Mouse (Mus musculus) MN1 (cell line): Measurements from ENCODE around the gene Lrmda.
A peak's percentile ranks its signal among the peaks of the same experiment; 100 is the strongest.

Experiments used
- DNase-seq: peaks from one replicate; pipeline ENCODE4 v3.0.0-alpha.2; 2016; ENCODE audit warnings: low spot score

The Lrmda gene

DNA sequence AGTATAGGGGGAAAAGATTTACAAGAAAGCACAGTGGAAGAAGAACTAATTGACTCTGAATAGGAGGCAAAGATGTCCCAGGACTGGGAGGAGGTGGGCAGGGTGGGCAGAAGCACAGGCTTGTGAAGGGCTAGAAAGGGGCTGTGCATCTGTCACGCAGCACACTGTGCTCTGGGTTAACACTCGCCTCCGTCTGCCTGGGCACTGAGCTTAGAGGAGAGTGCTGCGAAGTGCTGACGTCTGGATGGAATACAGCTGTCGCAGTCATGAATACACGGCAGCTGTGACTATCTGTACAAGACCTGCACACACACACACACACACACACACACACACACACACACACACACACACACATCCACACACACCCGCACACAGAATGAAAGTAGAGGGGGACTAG is 73.6 kb downstream of the Lrmda start:
- DNase-seq, result no peak

DNA sequence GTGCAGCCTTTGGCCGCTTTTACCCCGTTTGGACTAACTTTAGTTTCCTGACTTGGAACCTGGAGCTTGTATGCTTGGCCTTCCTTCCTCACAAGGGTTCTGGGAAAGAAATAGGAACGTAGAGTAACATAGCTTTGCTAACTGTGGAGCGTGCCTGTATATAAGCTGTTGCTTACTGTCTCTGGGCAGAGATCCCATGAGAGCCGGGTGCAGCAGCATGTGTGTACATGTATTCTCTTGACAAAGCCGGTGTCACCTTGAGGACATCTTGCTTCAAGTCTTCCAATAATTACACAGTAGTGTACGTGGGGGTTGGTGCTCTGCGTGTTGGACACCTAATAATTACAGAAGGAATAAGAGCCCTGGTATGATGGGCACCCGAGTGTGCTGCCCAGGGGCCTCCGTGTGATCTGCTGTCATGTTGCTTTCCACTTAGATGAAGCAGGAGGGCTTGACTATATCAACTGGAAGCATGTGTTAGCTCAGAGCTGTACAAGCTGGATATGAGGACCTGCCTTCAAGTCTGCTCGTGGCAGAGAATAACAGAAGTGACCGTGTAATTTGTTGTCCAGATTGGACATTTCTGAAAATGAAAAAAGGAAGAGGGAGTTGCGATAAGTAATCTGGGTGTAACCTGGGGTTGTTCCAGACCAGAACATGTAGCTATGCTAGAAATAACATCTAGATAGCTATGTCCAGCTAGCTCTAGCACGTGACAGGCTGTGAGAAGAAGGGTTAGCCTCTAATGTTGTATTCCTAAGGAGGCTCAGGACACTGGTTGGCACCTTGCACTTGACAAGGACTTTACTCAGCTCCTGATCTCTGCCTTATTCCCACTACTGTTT is 82.7 kb downstream of the Lrmda start:
- DNase-seq, result no peak

DNA sequence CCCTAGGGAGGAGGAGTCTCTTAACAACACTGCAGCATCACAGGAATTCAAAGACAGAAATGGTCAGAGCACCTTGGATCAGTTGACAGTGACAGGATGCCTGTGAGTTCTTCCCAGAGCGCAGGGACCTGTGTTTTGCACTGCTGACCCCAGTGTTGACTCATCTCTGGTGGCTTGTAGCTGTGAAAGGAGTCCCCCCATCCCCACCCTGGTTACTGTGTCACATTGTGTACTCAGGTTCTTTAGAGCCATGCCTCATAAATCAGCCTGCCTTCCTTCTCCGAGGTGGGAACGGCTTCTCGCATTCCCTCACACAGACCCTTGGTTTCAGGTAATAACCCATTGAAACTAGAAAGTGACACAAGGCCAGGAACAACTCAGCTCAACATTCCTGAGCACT is 86.3 kb downstream of the Lrmda start:
- DNase-seq, result no peak

DNA sequence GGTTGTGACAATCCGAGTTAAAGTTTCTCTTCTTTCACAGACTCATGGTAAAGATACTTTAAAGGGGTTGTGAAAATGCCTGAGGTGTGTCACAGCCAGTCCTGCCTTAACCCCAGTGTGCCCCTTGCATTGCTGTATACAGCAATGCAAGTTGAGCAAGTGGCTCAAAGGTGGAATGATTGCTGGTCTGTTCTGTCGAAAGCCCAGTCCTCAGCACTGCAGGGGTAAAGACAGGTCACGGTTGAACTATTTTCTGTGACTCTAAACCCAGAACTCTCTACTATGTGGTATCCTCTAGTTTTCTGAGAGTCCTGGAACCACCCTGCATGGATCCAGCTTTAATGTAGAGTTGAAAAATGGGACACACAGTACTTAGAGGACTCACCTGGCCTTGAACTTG is 87.3 kb downstream of the Lrmda start:
- DNase-seq, result no peak

DNA sequence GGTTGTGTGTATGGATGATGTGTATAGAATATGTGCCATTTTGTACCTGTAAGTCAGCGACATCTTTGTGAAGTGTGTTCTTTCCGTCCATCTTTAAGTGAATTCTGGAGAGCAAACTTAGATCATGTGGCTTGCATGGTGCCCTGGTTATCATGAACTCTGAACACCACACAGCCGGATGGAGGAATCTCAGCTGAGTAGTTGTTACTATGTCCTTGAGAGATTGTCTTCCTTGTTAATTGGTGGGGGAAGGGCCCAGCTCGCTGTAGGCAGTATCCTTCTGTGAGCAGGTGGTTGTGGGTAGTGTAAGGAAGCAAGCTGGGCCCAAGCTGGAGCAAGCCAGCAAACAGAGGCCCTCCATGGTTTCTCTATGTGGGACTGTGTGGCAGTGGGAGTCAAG is 89.9 kb downstream of the Lrmda start:
- no peak for DNase-seq

DNA sequence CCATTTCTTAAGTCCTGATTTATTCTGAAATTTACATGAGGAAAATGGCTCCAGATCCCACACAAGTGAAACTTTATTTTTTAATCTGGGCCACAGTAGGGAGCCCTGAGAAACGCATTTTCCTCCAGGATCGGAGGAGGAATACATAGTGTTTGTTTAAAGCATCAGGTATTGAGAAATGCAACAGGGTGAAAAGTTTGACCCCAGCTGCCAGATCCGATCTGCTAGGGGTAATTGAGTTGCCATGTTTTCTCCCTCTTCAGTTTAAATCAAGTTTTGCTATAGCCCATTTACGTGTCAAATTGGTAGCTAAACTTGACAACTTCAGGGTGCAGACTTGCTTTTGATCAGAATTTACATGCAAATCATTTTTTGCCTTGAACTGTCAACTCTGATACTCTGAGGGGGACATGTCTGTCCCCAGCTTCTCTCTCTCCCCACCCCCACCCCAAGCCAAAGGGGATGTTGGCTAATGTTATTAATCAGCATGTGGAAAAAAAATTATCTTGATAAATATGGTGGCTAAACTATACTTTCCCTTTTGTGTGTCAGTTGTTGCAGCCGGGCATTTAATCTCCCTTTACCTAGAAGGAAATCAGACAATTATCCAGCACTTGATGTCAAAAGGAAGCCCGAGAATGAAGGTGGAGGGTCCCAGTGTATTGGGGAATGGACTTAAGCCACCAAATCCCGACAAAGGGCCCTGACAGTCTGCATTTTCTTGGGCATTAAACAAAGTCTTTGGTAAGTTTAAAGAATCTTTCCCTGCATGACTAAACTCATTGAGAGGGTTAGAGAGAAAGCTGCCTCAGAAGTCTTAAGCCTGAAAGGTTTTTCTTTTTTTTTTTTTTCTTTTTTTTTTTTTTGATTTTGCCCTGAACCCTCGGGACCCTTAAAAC is 94.2 kb downstream of the Lrmda start:
- DNase-seq, result no peak

DNA sequence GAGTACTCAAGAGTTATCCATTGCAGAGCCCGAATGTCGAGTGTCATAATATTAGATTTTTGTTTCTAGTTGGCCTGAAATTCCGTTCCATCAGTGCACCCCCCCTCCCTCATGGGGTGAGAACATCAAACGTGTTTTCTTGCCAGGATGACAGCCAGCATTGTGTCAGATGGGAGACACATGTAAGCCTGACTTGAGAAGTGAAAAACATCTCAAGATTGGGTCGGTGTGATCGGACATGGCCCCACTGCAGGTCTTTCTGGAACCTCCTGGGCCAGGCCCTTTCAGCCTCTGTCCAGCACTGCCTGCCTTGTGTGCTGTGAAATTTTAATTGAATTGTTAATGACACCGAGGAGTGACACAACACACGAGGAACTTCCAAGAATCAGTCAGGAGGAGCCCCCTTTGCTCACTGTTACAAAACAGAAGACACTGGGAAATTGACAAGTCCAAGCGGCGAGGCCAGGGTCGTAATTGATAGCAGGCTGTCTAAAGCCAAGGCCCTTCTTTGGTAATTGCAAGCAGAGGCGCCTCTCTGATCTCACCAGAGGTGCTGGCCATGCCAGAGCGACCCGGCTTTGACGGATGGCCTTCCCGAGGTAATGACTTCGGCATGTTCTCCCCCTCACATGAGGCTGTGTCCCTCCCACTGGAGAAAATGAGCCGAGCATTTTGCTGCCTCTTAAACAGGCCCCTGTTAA is 95.3 kb downstream of the Lrmda start:
- DNase-seq, result peak; percentile 9

DNA sequence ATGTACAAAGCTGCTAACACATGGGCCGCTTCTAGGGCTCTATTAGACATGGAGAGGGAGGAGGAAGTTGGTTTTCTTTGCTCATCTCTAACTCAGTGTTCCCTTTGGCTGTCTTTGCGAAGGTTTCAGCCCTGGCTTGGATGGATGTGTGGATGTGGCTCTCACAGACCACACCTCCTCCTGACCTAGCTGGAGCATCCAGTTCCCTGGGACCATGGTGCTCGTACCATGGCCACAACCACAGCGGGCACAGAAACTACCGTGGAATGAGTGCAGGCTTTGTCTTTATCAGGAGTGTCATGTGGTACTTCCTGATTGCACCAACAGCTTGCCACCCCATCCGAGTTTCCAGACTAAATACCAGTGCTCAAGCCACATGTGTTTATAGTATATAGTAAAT is 98.6 kb downstream of the Lrmda start:
- no peak for DNase-seq

DNA sequence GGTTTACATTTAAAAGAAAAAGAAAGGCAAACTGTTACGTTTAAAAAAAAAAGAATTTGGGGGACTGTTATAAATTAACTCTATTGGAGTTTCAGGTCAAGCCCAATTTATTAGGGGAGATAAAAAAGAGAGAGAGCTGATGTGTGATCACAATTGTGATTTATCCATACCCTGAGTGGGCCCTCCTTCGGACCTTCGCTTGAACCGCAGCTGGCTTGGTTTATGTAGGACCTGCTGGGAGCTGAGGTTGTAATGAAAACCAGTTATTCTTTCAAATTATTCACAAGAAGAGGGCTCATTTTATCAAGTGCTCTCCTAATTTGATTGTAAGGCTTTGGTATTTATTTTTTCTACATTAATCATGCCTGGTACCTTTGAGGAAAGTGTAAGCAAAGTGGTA is 99.0 kb downstream of the Lrmda start:
- no peak for DNase-seq

DNA sequence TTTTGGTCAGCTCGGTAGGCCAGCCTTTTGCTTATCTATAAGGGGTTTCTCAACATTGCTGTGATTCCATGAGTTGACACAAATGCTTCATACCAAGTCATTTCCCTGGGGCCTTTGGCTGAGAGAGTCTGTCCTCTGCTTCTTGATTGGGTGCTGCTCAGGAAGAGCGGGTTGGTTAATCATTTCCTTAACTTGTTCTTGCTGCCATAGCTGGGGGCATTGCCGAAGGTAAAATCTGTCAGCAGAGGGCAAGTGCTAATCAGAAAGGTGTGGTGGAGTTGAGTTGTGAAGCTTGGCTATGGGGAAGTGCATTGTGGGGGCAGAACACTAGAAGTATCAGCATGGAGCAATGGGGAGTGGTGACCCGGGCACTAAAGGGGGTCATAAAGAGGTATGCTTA is 106.8 kb downstream of the Lrmda start:
- DNase-seq, result no peak

DNA sequence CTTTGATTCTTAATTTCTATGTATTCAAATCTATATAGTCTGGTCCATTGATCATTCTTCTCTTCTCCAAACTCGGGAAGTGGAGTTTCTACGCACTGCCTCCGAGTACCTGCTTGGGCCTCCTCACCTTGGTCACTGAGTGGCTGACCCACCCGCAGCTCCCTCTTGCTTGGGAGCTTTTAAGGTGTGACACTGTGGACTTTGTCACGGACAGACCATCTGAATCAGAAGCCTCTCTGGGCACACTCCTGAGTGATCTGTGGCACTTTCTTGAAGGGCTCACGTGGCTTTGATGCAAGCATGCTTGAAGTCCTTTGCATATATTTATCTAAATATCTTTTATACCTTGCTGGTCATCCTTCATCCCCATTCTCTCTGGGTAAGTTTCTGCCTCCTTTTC is 107.3 kb downstream of the Lrmda start:
- no peak for DNase-seq

DNA sequence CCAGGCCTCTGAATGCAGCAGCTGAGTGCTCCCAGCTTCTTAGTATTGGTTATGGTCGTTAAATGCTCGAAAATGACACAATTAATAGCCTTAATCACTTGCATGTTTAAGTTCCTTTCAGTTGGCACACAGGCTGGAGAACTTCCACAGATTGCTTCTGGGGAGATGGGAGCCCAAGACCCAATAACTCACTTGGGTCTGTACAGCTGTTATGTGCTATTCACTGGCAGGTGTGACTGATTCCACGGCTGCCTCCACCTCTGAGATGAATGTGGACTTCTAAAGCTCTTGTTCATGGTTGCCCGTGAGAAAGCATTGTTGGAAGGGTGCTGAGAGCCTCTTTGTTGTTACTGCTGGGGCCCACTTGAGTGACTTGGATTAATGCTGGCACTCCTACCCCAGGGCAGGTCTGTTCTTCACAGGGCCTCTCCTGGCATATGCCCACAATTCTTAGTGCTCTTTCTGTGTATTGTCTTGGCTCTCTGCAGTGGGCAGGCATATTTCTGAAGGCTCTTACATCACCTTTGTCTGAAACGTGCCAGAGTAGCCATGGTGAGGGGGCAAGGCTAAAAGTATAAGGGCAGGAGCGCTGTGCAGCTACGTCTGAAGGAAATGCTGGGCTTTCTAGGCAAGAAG is 111.6 kb downstream of the Lrmda start:
- DNase-seq, result no peak

DNA sequence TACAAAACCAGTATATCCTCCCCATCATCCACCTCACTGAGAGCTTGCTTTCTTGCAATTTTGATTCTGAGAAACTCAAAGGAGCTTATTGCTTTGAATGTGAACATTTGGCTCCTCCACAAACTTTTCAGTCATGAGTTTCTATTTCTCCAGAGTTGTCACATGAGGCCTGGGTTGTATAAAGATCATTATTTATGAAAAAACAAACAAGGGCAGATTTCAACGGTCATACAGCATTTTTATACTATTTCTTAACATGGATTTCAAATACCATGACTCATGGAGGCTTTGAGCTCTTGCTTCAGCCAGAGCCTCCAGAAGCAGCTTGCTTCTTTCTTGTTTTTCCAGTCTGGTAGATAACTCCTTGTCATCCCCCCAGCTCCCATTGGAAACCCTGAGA is 119.8 kb downstream of the Lrmda start:
- no peak for DNase-seq

DNA sequence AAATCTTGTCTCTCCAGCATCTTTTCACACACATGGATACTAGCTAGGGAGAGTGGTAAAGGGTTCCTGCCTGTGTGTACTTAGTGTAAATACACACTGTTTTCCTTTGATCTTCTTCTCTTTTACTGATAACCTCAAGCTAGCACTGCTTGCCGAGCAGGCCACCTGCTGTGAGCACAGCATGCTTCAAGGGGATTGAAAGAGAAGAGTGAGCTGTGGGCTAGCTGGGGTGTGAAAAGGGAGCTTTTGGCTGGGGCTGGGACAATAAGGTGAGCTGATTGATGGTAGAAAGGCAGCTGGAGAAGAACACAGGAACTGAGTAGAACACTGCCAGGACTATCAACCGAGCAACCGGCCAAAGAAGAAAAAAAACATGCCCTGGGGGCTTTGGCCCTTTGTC is 124.5 kb downstream of the Lrmda start:
- no peak for DNase-seq

DNA sequence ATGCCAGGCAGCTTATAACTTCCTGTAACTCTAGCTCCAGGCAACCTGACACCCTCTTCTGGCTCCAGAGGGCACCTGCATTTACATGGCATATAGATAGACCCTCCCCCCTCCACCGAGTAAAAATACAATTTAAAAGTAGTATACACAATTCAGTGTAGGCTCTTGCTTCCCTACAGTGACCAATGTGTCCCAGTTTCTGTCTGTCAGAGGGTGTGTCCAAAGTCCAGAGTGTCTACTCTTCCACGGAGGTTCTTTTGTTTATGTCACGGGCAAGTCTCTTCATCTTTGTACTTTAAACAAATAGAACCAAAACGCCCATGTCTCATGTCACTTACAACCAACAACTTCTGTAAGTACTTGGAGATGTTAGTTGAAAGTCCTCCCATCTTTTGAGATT is 126.4 kb downstream of the Lrmda start:
- DNase-seq, result no peak

DNA sequence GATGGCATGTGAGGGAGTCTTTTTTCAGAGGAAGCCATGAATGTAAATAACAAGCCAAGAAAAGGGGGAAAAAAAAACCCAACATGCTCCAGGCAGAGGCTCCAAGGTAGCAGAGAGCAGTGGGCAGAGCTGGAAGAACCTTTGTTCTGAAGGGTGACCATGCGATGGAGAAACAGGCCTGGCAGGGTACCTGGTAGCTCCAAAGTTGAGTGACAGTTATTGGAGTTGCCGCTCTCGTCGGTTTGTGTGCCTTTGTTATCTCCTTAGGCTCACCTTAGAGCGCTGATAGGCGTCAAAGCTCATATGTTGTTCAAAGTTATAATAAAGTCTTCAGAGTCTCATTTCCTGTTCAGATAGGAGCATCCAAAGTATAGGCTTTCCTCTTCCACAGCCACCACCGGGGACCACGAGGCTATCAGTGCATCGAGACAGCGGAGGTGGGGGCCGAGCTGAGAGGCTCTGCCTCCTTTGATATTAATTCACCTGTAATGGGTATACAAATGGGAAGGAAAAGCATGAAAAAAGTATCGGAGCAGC is 127.1 kb downstream of the Lrmda start:
- DNase-seq, result no peak

DNA sequence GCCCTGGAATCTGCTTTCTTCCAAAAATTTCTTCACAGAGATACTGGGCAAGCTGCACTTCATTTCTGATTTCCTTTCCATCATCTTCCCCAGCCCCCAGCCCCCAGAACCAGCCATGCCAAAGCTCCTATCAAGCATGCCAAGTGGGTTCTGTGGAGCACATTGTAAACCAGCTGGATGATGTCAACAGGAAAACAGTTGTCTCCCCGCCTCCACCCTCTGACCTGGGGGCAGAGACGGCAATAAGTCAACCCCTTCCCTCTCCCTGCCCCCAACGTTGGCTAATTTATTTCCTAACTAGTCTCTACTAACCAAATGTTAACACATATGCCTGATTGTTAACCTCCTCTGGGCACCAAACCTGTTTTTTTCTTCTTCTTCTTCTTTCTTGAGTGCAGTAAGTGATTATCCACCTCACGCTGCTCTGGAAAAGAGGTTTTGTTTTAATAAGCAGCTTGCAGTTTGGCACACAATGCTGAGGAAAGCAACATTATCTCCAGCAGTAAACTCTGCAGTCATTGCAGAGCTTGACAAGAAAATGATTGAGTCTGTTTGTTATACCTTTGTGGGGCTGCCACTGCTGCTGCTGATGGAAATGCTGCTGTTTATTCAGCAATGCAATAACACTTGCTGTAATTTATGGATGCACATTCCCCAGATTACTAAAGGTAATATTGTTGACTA is 128.0 kb downstream of the Lrmda start:
- DNase-seq, result no peak

DNA sequence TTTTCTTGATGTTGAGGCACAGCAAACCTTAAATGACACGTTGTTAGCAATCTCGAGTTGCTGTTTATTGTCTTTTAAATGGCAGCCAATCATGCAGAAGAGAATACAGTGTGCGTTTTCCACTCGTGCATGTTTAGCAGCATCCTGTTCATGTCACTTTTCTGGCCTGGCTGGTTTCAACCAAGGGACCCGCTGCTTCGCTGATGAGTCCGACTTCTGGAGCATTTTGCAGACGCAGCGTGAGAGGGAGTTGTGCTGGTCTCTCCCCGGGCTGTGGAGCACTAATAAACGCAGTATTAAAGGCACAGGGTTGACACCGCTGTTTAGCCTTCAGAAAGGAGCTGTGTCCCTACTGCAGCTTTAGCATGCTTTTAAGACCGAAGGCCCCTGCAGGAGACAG is 133.2 kb downstream of the Lrmda start:
- no peak for DNase-seq

DNA sequence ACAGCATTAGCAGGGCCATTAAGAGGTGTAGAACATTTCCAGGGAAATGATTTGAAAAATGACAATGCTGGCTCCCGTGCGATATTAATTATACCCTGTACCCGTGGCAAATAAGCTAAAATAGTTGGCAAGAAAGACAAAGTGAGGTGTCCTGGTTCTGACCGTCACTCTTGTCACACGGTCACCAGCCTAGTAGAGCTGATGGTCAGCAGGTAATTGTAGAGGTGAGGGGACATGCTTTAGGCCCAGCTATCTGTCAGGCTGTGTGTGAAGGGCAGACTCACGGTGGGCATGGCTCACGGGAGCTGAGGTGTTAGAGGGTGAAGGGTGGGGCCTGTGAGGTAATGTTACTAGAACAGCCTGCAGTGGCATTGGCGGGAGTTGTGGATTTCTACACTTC is 134.6 kb downstream of the Lrmda start:
- peak; percentile 14 for DNase-seq

DNA sequence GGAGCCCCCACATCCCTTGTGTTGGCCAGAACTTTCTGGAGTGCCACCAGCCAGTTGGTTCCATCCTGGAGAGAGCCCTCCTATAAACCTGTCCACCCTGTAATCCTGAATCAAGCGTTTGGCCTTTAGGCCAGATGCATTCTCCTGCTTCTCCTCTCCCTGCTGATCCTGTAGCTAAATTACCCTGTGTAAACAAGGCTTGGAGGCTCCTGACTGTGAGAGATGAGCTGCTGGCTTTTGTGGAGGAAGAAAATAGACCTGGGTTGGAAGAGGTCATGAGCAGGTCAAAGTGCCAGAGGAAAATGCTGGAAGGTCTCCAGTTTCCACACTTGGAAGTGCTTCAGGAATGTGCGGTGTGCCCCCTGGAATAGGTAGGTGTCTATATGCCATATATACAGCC is 135.5 kb downstream of the Lrmda start:
- DNase-seq, result no peak

DNA sequence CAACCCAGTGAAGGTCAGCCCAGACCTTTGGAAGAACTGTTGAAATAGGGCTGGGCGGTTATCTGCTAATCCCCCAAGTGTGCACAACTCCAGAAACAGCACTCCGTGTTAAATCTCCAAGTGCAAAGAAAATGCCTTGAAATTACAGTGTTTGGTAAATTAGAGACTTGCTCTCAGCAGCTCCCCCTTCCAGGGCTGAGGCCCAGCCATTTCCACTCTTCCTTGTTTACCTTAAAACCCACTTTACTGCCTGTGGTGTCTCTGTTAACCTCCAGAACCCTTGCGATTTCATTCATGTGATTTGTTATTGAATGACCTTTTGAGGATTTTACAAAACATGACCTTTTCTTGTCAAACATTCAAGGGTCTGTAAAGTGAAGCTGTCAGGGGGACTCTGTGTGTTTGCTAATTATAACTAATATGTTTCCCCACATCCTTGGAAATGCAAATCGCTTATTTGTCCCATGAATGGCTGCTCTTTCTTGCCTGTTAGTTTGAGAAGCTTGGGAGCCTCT is 136.1 kb downstream of the Lrmda start:
- no peak for DNase-seq
